Mouse (Mus musculus) limb, embryonic 12.5 days (tissue): Measurements from ENCODE around the gene Il11ra2. TPM values are rescaled to one million over a fixed set of nuclear protein-coding genes. Genes with fewer than 3 reads are reported as not detected.
"Not testable (repeated sequence)": the region's sequence is repeated elsewhere in the genome, so short reads cannot be mapped to it uniquely, and the experiment has no call there.

Source experiments
- ATAC-seq: fragments of 200-750 bp; cut with Nextera tagmentation; 2 replicates; pipeline ENCODE4 v1.8.0; 2017; ENCODE audit warnings: low read depth, moderate TSS enrichment; ENCODE audit not compliant: insufficient number of reproducible peaks, insufficient read depth, low FRiP score, low TSS enrichment
- H3K27ac ChIP-seq: fragments of 300-500 bp; sonication (generic); 2 replicates; pipeline ENCODE4 v1.5.1; 2016; ENCODE audit warnings: mild to moderate bottlenecking, moderate library complexity
- H3K27me3 ChIP-seq: fragments of 300-500 bp; sonication (generic); 2 replicates; pipeline ENCODE4 v1.6.1; 2016; ENCODE audit warnings: mild to moderate bottlenecking, moderate library complexity
- H3K36me3 ChIP-seq: fragments of 300-500 bp; sonication (generic); 2 replicates; pipeline ENCODE4 v1.6.1; 2016; ENCODE audit warnings: mild to moderate bottlenecking, moderate library complexity
- H3K4me1 ChIP-seq: fragments of 300-500 bp; sonication (generic); replicated peaks from 2 replicates; pipeline ENCODE4 v1.6.1; 2016
- H3K4me2 ChIP-seq: fragments of 300-500 bp; sonication (generic); 2 replicates; pipeline ENCODE4 v1.6.1; 2016; ENCODE audit warnings: mild to moderate bottlenecking, moderate library complexity
- H3K4me3 ChIP-seq: fragments of 300-500 bp; sonication (generic); replicated peaks from 2 replicates; pipeline ENCODE4 v1.5.1; 2016; ENCODE audit warnings: mild to moderate bottlenecking
- H3K9ac ChIP-seq: fragments of 300-500 bp; sonication (generic); replicated peaks from 2 replicates; pipeline ENCODE4 v1.6.1; 2016; ENCODE audit warnings: mild to moderate bottlenecking, moderate library complexity
- H3K9me3 ChIP-seq: fragments of 300-500 bp; sonication (generic); 2 replicates; pipeline ENCODE4 v1.6.1; 2016; ENCODE audit warnings: mild to moderate bottlenecking, moderate library complexity
- WGBS: fragments of 180-500 bp; shearing (Covaris S2); methylation state at CpG from one replicate; pipeline ENCODE4 v1.1.7; 2016; 5-methylcytosine and 5-hydroxymethylcytosine counted together
- polyA plus RNA-seq: library from polyadenylated mRNA; unstranded; fragments of >200 nt; fragmentation: Nextera tagmentation; extraction: Ambion mirVana; gene quantifications from 2 replicates; pipeline ENCODE4 v1.2.1, GENCODE M21; 2016

Il11ra2 gene
- not detected in 2 replicates for polyA plus RNA-seq

- H3K9me3 ChIP-seq, H3K4me1 ChIP-seq, H3K27me3 ChIP-seq, H3K9ac ChIP-seq, H3K4me2 ChIP-seq, H3K36me3 ChIP-seq, H3K27ac ChIP-seq, ATAC-seq, H3K4me3 ChIP-seq: not testable (repeated sequence)
- WGBS = no CpG with 5 or more reads among the region's 3 CpGs
Measured at GRCm38 (mm10) chr4:42661793-42662192, at the start of gene Il11ra2. Gene Il11ra2, minus strand, starts transcription at chr4:42661893.

- ATAC-seq = not testable (repeated sequence)
Measured at GRCm38 (mm10) chr4:42682183-42682524, 20.5 kb upstream of the Il11ra2 start.

GRCm38 (mm10) chr4:42681473-42682182 lies 19.9 kb upstream of the Il11ra2 start:
- H3K9me3 ChIP-seq, ATAC-seq, H3K4me3 ChIP-seq, H3K4me2 ChIP-seq, H3K4me1 ChIP-seq, H3K9ac ChIP-seq, H3K27ac ChIP-seq, H3K27me3 ChIP-seq, H3K36me3 ChIP-seq: not testable (repeated sequence)
- no CpG with 5 or more reads among the region's 66 CpGs for WGBS

More at GRCm38 (mm10) chr4:42682183-42682524, 20.5 kb upstream of the Il11ra2 start:
- not testable (repeated sequence) for H3K4me1 ChIP-seq, H3K27me3 ChIP-seq, H3K4me2 ChIP-seq, H3K4me3 ChIP-seq, H3K9me3 ChIP-seq, H3K9ac ChIP-seq, H3K36me3 ChIP-seq, H3K27ac ChIP-seq
- no CpG with 5 or more reads among the region's 18 CpGs for WGBS

GRCm38 (mm10) chr4:42680374-42681356 lies 19.0 kb upstream of the Il11ra2 start:
- H3K27me3 ChIP-seq, H3K4me1 ChIP-seq, ATAC-seq, H3K4me3 ChIP-seq, H3K27ac ChIP-seq, H3K36me3 ChIP-seq, H3K9ac ChIP-seq, H3K4me2 ChIP-seq, H3K9me3 ChIP-seq: not testable (repeated sequence)
- no CpG with 5 or more reads among the region's 32 CpGs for WGBS

GRCm38 (mm10) chr4:42679365-42679764 lies 17.7 kb upstream of the Il11ra2 start:
- no CpG with 5 or more reads among the region's 7 CpGs for WGBS
- H3K4me3 ChIP-seq, H3K27me3 ChIP-seq, H3K4me2 ChIP-seq, H3K4me1 ChIP-seq, ATAC-seq, H3K9me3 ChIP-seq, H3K36me3 ChIP-seq, H3K9ac ChIP-seq, H3K27ac ChIP-seq: not testable (repeated sequence)

- not testable (repeated sequence) for H3K9me3 ChIP-seq, H3K27ac ChIP-seq, ATAC-seq, H3K27me3 ChIP-seq, H3K4me2 ChIP-seq, H3K4me3 ChIP-seq, H3K4me1 ChIP-seq, H3K36me3 ChIP-seq, H3K9ac ChIP-seq
- no CpG with 5 or more reads among the region's 4 CpGs for WGBS
Measured at GRCm38 (mm10) chr4:42675415-42675814, 13.7 kb upstream of the Il11ra2 start.

GRCm38 (mm10) chr4:42654951-42655350 lies 6.7 kb downstream of the Il11ra2 start, which contains the start of gene Ccl27b:
Gene Ccl27b, plus strand, starts transcription at chr4:42655251.
- not testable (repeated sequence) for H3K27me3 ChIP-seq, ATAC-seq, H3K4me2 ChIP-seq, H3K36me3 ChIP-seq, H3K4me3 ChIP-seq, H3K27ac ChIP-seq, H3K9me3 ChIP-seq, H3K4me1 ChIP-seq, H3K9ac ChIP-seq
- no CpG with 5 or more reads among the region's 9 CpGs for WGBS

- H3K9ac ChIP-seq, ATAC-seq, H3K4me3 ChIP-seq, H3K9me3 ChIP-seq, H3K27me3 ChIP-seq, H3K27ac ChIP-seq, H3K4me2 ChIP-seq, H3K36me3 ChIP-seq, H3K4me1 ChIP-seq: not testable (repeated sequence)
- WGBS = no CpG with 5 or more reads among the region's 8 CpGs
Measured at GRCm38 (mm10) chr4:42629419-42629818, 32.3 kb downstream of the Il11ra2 start, which contains the start of gene Gm2564. Gene Gm2564, plus strand, starts transcription at chr4:42629719.

- not testable (repeated sequence) for H3K4me2 ChIP-seq, H3K36me3 ChIP-seq, H3K4me3 ChIP-seq, ATAC-seq, H3K27me3 ChIP-seq, H3K9ac ChIP-seq, H3K9me3 ChIP-seq, H3K27ac ChIP-seq, H3K4me1 ChIP-seq
- no CpG with 5 or more reads among the region's 5 CpGs for WGBS
Measured at GRCm38 (mm10) chr4:42611895-42612294, 49.8 kb downstream of the Il11ra2 start, which contains the start of gene Gm10591. Gene Gm10591, plus strand, starts transcription at chr4:42612195.
